12 mouse cellular contexts compared by ENCODE assay signal in the genomic region with DNA sequence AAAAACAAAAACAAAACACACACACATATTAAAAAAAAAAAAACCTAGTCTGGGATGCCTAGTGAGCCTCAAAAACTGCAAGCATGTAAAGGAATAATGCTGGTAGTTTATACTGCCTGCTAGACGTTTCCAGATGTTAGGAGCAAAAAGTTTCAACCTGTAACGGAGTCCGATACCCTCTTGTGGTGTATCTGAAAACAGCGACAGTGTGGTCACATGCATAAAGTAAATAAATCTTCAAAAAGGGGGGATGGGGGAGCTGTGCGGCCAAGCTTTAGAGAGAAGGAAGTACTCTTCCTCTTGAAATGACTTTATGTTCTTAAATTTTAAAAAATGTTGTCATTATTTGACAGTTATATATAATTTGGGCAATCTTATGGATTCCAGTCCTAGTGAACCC. TPM values are rescaled to one million over a fixed set of nuclear protein-coding genes. Genes with fewer than 3 reads are reported as not detected.
DNase-seq lines count a peak whose midpoint lies in the region; ATAC-seq and TF ChIP-seq lines count a peak whose summit lies in the region.
"Had no signal": no experiment of that assay in that cellular context is flagged by ENCODE, and none has a peak within 500 bp of the region (broad histone marks: within the 10 kb centered on the region; RNA-seq: fewer than 3 reads in every experiment).

No protein-coding gene starts in this region.

- WGBS in hindbrain, postnatal 0 days, result 46% methylated on average over 5 of the region's 5 CpGs
- 64% methylated on average over 5 of the region's 5 CpGs for WGBS in hindbrain, embryonic 12.5 days

- no peak overlapping the region for H3K4me3 ChIP-seq in hindbrain, postnatal 0 days (ENCODE audit: low read length)
- H3K4me3 ChIP-seq in hindbrain, embryonic 12.5 days, result no peak overlapping the region
- H3K4me3 ChIP-seq: midbrain, embryonic 15.5 days had no signal

- no peak overlapping the region for H3K4me2 ChIP-seq in hindbrain, postnatal 0 days (ENCODE audit: low read depth, low read length)
- H3K4me2 ChIP-seq in hindbrain, embryonic 12.5 days (replicated peaks), result no peak overlapping the region
- H3K4me2 ChIP-seq: midbrain, embryonic 15.5 days had no signal

- no peaks in the 10 kb centered on the region for H3K36me3 ChIP-seq in hindbrain, postnatal 0 days (ENCODE audit: insufficient read depth, low read length)
- no peaks in the 10 kb centered on the region for H3K36me3 ChIP-seq in hindbrain, embryonic 12.5 days
- H3K36me3 ChIP-seq: midbrain, embryonic 15.5 days had no signal

- no peaks in the 10 kb centered on the region for H3K9me3 ChIP-seq in hindbrain, postnatal 0 days (ENCODE audit: low read length)
- H3K9me3 ChIP-seq in hindbrain, embryonic 12.5 days (replicated peaks), result no peaks in the 10 kb centered on the region; the same call in 1 of the 2 replicates
- H3K9me3 ChIP-seq: midbrain, embryonic 15.5 days had no signal

- no peak overlapping the region for H3K9ac ChIP-seq in hindbrain, postnatal 0 days (replicated peaks; ENCODE audit: low read length)
- H3K9ac ChIP-seq in hindbrain, embryonic 12.5 days, result no peak overlapping the region
- H3K9ac ChIP-seq: liver, embryonic 14.5 days; midbrain, embryonic 15.5 days had no signal

- H3K27me3 ChIP-seq in hindbrain, postnatal 0 days (ENCODE audit: insufficient read depth, low read length), result no peaks in the 10 kb centered on the region
- no peaks in the 10 kb centered on the region for H3K27me3 ChIP-seq in hindbrain, embryonic 12.5 days
- H3K27me3 ChIP-seq: midbrain, embryonic 15.5 days had no signal

- H3K4me1 ChIP-seq in hindbrain, postnatal 0 days (ENCODE audit: insufficient read depth, low read length), result no peaks in the 10 kb centered on the region
- H3K4me1 ChIP-seq in hindbrain, embryonic 12.5 days, result no peaks in the 10 kb centered on the region
- H3K4me1 ChIP-seq: midbrain, embryonic 15.5 days had no signal

- no peak overlapping the region for H3K27ac ChIP-seq in hindbrain, postnatal 0 days
- H3K27ac ChIP-seq in hindbrain, embryonic 12.5 days, result no peak overlapping the region
- H3K27ac ChIP-seq: liver, embryonic 14.5 days; midbrain, embryonic 15.5 days had no signal

- DNase-seq in hindbrain, postnatal 0 days (ENCODE audit: low spot score), result peak; percentile 23
- DNase-seq in A20 (ENCODE audit: low read depth, low spot score) (peak; percentile 63), MEL-GATA-1-ER (ENCODE audit: extremely low read depth, low read depth) (peak; percentile 21)
- DNase-seq in induced T-regulatory cell, adult 2 months (ENCODE audit: low read depth), result peak; percentile 62
- DNase-seq in layer of hippocampus, adult 11-12 months (ENCODE audit: low spot score), result no peak
- DNase-seq in cerebellum, adult 9-11 months, result no peak
- no peak for DNase-seq in urinary bladder, postnatal 36 days (ENCODE audit: low spot score in 2 of 2)
- DNase-seq: cerebellum, postnatal 10 days; kidney, adult 11 months had no signal

- 0 out of 2 replicates have a peak, but pooled peaks have one; percentile 29 for ATAC-seq in hindbrain, postnatal 0 days
- no peak for ATAC-seq in hindbrain, embryonic 12.5 days (ENCODE audit: low FRiP score)
- ATAC-seq: midbrain, embryonic 15.5 days had no signal

- TF ChIP-seq CTCF in hindbrain, postnatal 0 days (IDR thresholded peaks at IDR 0.05; ENCODE audit: low read depth), result peak; percentile 45

RNA-seq across cellular contexts. Expression of gene Pex5, which starts 34.7 kb away (rescaled TPM):
- 74.4 and 80.8 TPM in 2 replicates for total RNA-seq in hindbrain, postnatal 0 days (2014; rRNA removed)
- polyA plus RNA-seq in hindbrain, postnatal 0 days (2015; fragmentation: Nextera tagmentation; extraction: Ambion mirVana), result 46.6 and 49.0 TPM in 2 replicates
- polyA plus RNA-seq in hindbrain, embryonic 12.5 days (2016; fragmentation: Nextera tagmentation; extraction: Ambion mirVana), result 68.0 and 68.3 TPM in 2 replicates

Comparison
In these comparisons a context has a peak if more than half of its experiments do, and no peak if none do; other contexts are left out.
1. DNase-seq: peak in hindbrain, postnatal 0 days (single experiment), A20 (single experiment), MEL-GATA-1-ER (single experiment) and induced T-regulatory cell, adult 2 months (single experiment); none in layer of hippocampus, adult 11-12 months (single experiment), cerebellum, adult 9-11 months (single experiment) and urinary bladder, postnatal 36 days (0 of 2).